Mouse (Mus musculus) G1E-ER4 (cell line): ENCODE results near the gene Arhgap28. TPM values are rescaled to one million over a fixed set of nuclear protein-coding genes. Genes with fewer than 3 reads are reported as not detected.

Experiments used
- GATA1 ChIP-seq: IDR thresholded peaks from one replicate; pipeline ENCODE4 v1.8.0; 2012; ENCODE audit warnings: low read length, inconsistent platforms
- polyA plus RNA-seq: library from polyadenylated mRNA; stranded (reverse); fragments of >175 nt; gene quantifications from 2 replicates; pipeline ENCODE4 v1.2.3, GENCODE M21; 2012

The Arhgap28 gene
- polyA plus RNA-seq, 1 experiment = not detected

GRCm38 (mm10) chr17:67809171-67809570 lies 194.7 kb downstream of the Arhgap28 start:
- TF ChIP-seq GATA1 = no peak
